ENCODE assay signal across 7 mouse cellular contexts in the genomic region with DNA sequence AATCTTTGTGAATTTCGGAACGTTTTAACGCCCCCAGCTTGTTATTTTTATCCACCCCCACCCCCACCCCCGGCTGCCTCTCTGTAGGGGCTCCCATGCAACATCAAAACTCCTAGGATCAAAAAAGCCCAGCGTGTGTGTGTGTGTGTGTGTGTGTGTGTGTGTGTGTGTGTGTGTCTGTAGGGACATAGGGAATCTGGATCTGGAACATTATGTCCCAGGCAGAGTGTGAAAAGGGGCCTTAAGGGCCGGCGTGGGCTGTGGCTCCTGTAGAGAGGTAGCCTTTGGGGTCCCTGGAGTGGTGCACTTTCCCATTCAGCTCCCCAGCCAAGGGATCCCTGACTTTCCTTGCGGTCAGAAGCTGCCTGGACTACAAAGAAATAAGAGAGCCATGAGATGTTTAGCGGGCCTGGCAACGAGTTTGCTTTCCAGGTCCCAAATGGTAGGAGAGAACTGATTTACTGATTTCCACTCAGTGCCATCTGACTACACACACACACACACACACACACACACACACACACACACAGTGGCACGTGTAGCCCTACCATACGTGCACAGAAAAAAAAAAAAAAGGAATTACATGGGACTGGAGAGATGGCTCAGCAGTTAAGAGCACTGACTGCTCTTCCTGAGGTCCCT. TPM values are rescaled to one million over a fixed set of nuclear protein-coding genes. Genes with fewer than 3 reads are reported as not detected.
DNase-seq lines count a peak whose midpoint lies in the region; ATAC-seq and TF ChIP-seq lines count a peak whose summit lies in the region.

No protein-coding gene starts in this region.

- no peaks in the 10 kb centered on the region for H3K27me3 ChIP-seq in liver, adult 2 months (ENCODE audit: control insufficient read depth, insufficient read depth, low read length)
- H3K27me3 ChIP-seq in embryonic facial prominence, embryonic 12.5 days, result no peaks in the 10 kb centered on the region
- H3K27me3 ChIP-seq in hindbrain, embryonic 15.5 days, result no peaks in the 10 kb centered on the region
- H3K27me3 ChIP-seq in liver, embryonic 15.5 days, result no peaks in the 10 kb centered on the region

- 49% methylated on average over 12 of the region's 12 CpGs for WGBS in liver, adult 2 months
- WGBS in embryonic facial prominence, embryonic 12.5 days, result 31% methylated on average over 12 of the region's 12 CpGs
- WGBS in hindbrain, embryonic 15.5 days, result 22% methylated on average over 12 of the region's 12 CpGs
- WGBS in liver, embryonic 15.5 days (ENCODE audit: insufficient replicate concordance), result 49% methylated on average over 12 of the region's 12 CpGs

- no peak for ATAC-seq in embryonic facial prominence, embryonic 12.5 days (ENCODE audit: insufficient number of reproducible peaks, insufficient read depth, low FRiP score, low TSS enrichment)
- ATAC-seq in hindbrain, embryonic 15.5 days (ENCODE audit: low FRiP score, low read depth), result 0 out of 2 replicates have a peak, but pooled peaks have one; percentile 4
- no peak; the same call in 1 of the 2 replicates for ATAC-seq in liver, embryonic 15.5 days (ENCODE audit: insufficient read depth)

- H3K79me2 ChIP-seq in liver, adult 2 months (ENCODE audit: control insufficient read depth, insufficient read depth, low read length), result no peaks in the 10 kb centered on the region

- no peaks in the 10 kb centered on the region for H3K9me3 ChIP-seq in embryonic facial prominence, embryonic 12.5 days
- no peaks in the 10 kb centered on the region for H3K9me3 ChIP-seq in hindbrain, embryonic 15.5 days
- H3K9me3 ChIP-seq in liver, embryonic 15.5 days (replicated peaks), result no peaks in the 10 kb centered on the region

- peak overlapping the region; percentile 73; the same call in 1 of the 2 replicates for H3K4me3 ChIP-seq in liver, adult 2 months (ENCODE audit: insufficient read depth, low read depth, low read length)
- peak overlapping the region; percentile 48 for H3K4me3 ChIP-seq in embryonic facial prominence, embryonic 12.5 days
- H3K4me3 ChIP-seq in hindbrain, embryonic 15.5 days, result peak overlapping the region; percentile 47
- peak overlapping the region; percentile 66 for H3K4me3 ChIP-seq in liver, embryonic 15.5 days (replicated peaks)

- peak overlapping the region; percentile 1 for H3K9ac ChIP-seq in liver, adult 2 months (ENCODE audit: low read depth, low read length)
- peak overlapping the region; percentile 49; the same call in 1 of the 2 replicates for H3K9ac ChIP-seq in embryonic facial prominence, embryonic 12.5 days
- H3K9ac ChIP-seq in hindbrain, embryonic 15.5 days, result 0 out of 2 replicates have a peak overlapping the region, but pooled peaks have one; percentile 47
- H3K9ac ChIP-seq in liver, embryonic 15.5 days, result peak overlapping the region; percentile 60; the same call in 1 of the 2 replicates

- H3K36me3 ChIP-seq in liver, adult 2 months (ENCODE audit: control insufficient read depth, insufficient read depth, low read length), result no peaks in the 10 kb centered on the region; the same call in 1 of the 2 replicates
- H3K36me3 ChIP-seq in embryonic facial prominence, embryonic 12.5 days, result peaks cover 33% of the 10 kb centered on the region
- peaks cover 24% of the 10 kb centered on the region for H3K36me3 ChIP-seq in hindbrain, embryonic 15.5 days
- peaks cover 36% of the 10 kb centered on the region for H3K36me3 ChIP-seq in liver, embryonic 15.5 days (replicated peaks)

- peak overlapping the region; percentile 68 for H3K4me2 ChIP-seq in embryonic facial prominence, embryonic 12.5 days (replicated peaks)
- H3K4me2 ChIP-seq in hindbrain, embryonic 15.5 days, result peak overlapping the region; percentile 77
- H3K4me2 ChIP-seq in liver, embryonic 15.5 days, result peak overlapping the region; percentile 81

- peaks cover 5% of the 10 kb centered on the region; the same call in 1 of the 2 replicates for H3K4me1 ChIP-seq in liver, adult 2 months (ENCODE audit: control insufficient read depth, insufficient read depth, low read length)
- peaks cover 6% of the 10 kb centered on the region for H3K4me1 ChIP-seq in embryonic facial prominence, embryonic 12.5 days
- peaks cover 16% of the 10 kb centered on the region for H3K4me1 ChIP-seq in hindbrain, embryonic 15.5 days (replicated peaks)
- H3K4me1 ChIP-seq in liver, embryonic 15.5 days (replicated peaks), result peaks cover 15% of the 10 kb centered on the region

- DNase-seq in liver, adult 2 months (ENCODE audit: extremely low read depth, low read depth, low spot score), result peak; percentile 28
- no peak for DNase-seq in liver
- DNase-seq in urinary bladder, postnatal 36 days (ENCODE audit: low spot score in 2 of 2), result no peak
- no peak for DNase-seq in spleen, postnatal 10 days (ENCODE audit: low spot score in 2 of 2)

- no peak for TF ChIP-seq POLR2A in liver, adult 2 months (IDR thresholded peaks at IDR 0.05; ENCODE audit: extremely low read depth, insufficient read depth, low read length)

- TF ChIP-seq CTCF in liver, adult 2 months (IDR thresholded peaks at IDR 0.05; ENCODE audit: low read depth, low read length), result no peak

- no peak overlapping the region for H3K27ac ChIP-seq in liver, adult 2 months (replicated peaks; ENCODE audit: insufficient read depth, low read depth, low read length)
- peak overlapping the region; percentile 60; the same call in 1 of the 2 replicates for H3K27ac ChIP-seq in embryonic facial prominence, embryonic 12.5 days
- H3K27ac ChIP-seq in hindbrain, embryonic 15.5 days (replicated peaks), result peak overlapping the region; percentile 64
- peak overlapping the region; percentile 4; the same call in 1 of the 2 replicates for H3K27ac ChIP-seq in liver, embryonic 15.5 days (replicated peaks)

RNA-seq across cellular contexts. Expression of a gene that starts 10.1 kb away (rescaled TPM):
- 5.1 and 5.6 TPM in 2 replicates for total RNA-seq in liver, adult 2 months (2014; rRNA removed)
- 21.6 and 23.1 TPM in 2 replicates for polyA plus RNA-seq in liver, adult 2 months (2012; rRNA removed)
- 4.5 and 4.9 TPM in 2 replicates for polyA plus RNA-seq in embryonic facial prominence, embryonic 12.5 days (2016; fragmentation: Nextera tagmentation; extraction: Ambion mirVana)
- polyA plus RNA-seq in hindbrain, embryonic 15.5 days (2015; fragmentation: Nextera tagmentation; extraction: Ambion mirVana), result 4.1 and 4.5 TPM in 2 replicates
- polyA plus RNA-seq in liver, embryonic 15.5 days (2015; fragmentation: Nextera tagmentation; extraction: Ambion mirVana), result 2.0 and 2.1 TPM in 2 replicates

RNA-seq across cellular contexts. Expression of a gene that starts 38.4 kb away (rescaled TPM):
- total RNA-seq in liver, adult 2 months (2014; rRNA removed), result 1.1 and 1.5 TPM in 2 replicates
- 0.76 and 1.0 TPM in 2 replicates for polyA plus RNA-seq in liver, adult 2 months (2012; rRNA removed)
- polyA plus RNA-seq in embryonic facial prominence, embryonic 12.5 days (2016; fragmentation: Nextera tagmentation; extraction: Ambion mirVana), result 3.2 and 3.4 TPM in 2 replicates
- polyA plus RNA-seq in hindbrain, embryonic 15.5 days (2015; fragmentation: Nextera tagmentation; extraction: Ambion mirVana), result 0.79 and 1.2 TPM in 2 replicates
- 0.67 and 0.89 TPM in 2 replicates for polyA plus RNA-seq in liver, embryonic 15.5 days (2015; fragmentation: Nextera tagmentation; extraction: Ambion mirVana)

RNA-seq across cellular contexts. Expression of a gene that starts 45.7 kb away (rescaled TPM):
- total RNA-seq in liver, adult 2 months (2014; rRNA removed), result 3.3 and 4.1 TPM in 2 replicates
- 3.6 and 4.6 TPM in 2 replicates for polyA plus RNA-seq in liver, adult 2 months (2012; rRNA removed)
- 16.1 and 17.1 TPM in 2 replicates for polyA plus RNA-seq in embryonic facial prominence, embryonic 12.5 days (2016; fragmentation: Nextera tagmentation; extraction: Ambion mirVana)
- 14.6 and 14.7 TPM in 2 replicates for polyA plus RNA-seq in hindbrain, embryonic 15.5 days (2015; fragmentation: Nextera tagmentation; extraction: Ambion mirVana)
- 5.0 and 5.8 TPM in 2 replicates for polyA plus RNA-seq in liver, embryonic 15.5 days (2015; fragmentation: Nextera tagmentation; extraction: Ambion mirVana)

Comparison
In these comparisons a context has a peak if more than half of its experiments do, and no peak if none do; other contexts are left out.
1. H3K9ac ChIP-seq: peak in every context shown above with its lines; median percentile 60 in liver, embryonic 15.5 days; 49 in embryonic facial prominence, embryonic 12.5 days; 47 in hindbrain, embryonic 15.5 days; 1 in liver, adult 2 months.